Mouse (Mus musculus) ES-E14 (cell line): ENCODE results near the gene Tut7.

ENCODE experiments used
- CHD2 ChIP-seq: IDR thresholded peaks from 2 replicates; pipeline ENCODE4 v1.6.1; 2014; ENCODE audit warnings: mild to moderate bottlenecking, low read depth, low read length, inconsistent platforms
- HCFC1 ChIP-seq: IDR thresholded peaks from 2 replicates; pipeline ENCODE4 v1.6.1; 2012; ENCODE audit warnings: low read length, inconsistent platforms, borderline replicate concordance; ENCODE audit not compliant: insufficient read depth

- TF ChIP-seq HCFC1 (no peak), CHD2 (no peak)
These were observed 49.5 kb upstream of the Tut7 start for GRCm38 (mm10) chr13:59872446-59872845.
